Mouse (Mus musculus): Measurements from ENCODE around the gene Prkag1.
"Not testable (repeated sequence)": the region's sequence is repeated elsewhere in the genome, so short reads cannot be mapped to it uniquely, and the experiment has no call there.

Gene Prkag1

GRCm38 (mm10) chr15:98823434-98823833 is 7.9 kb downstream of the Prkag1 start:
- no peak for DNase-seq (ENCODE audit: low read depth, low spot score)

- DNase-seq (ENCODE audit: low read depth, low spot score) = no peak
Measured at GRCm38 (mm10) chr15:98822147-98822546, 9.2 kb downstream of the Prkag1 start.

DNA sequence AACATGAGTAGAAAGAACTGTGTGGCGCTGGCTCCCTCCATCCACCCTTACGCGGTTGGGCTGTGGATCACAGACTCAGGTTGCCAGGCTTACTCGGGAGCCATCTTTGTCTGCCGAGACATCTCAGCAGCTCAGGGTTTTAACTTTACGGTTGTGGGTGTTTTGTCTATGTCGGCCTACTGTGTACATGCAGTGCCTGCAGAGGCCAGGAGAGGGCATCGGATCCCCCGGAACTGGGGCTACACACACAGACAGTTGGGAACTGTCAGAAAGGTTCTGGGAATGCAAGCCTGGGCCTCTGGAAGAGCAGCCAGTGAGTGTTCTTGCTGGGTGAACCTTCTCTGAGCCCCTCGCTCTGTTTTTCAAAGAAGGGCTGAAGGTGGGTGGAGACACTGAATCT is 9.9 kb downstream of the Prkag1 start:
- DNase-seq (ENCODE audit: low read depth, low spot score) = no peak

DNA sequence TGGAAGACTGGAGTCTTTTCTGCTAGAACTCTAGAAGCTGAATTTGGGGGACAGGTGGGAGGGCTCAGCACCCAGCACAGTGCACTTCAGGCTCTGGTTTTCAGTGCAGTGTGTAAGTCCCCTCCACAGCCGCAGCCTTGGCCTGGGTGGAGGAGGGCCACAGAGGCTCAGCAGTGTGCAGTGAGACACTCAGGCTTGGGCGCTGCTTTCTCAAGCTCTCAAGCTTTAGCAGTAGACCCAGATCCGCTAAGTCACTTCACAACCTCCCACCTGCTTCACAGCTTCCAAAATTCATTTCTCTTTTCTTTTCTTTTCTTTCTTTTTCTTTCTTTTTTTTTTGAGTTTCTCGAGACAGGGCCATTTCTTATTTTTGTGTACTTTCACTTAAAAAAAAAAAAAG is 10.4 kb downstream of the Prkag1 start:
- no peak for DNase-seq (ENCODE audit: low read depth, low spot score)

DNA sequence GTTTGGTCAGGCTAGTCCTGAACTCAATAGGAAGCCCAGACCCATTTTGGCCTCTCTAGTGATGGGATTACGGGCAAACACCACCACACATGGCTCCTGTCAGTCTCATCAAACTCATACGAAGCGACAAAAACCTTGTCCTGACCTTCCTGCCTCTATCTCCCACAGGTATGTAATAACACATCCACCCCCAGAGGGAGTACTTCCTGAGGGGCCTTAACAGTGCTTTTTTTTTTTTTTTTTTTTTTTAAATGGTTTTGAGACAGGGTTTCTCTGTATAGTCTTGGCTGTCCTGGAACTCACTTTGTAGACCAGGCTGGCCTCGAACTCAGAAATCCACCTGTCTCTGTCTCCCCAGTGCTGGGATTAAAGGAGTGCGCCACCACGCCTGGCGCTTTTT is 13.2 kb downstream of the Prkag1 start:
- DNase-seq (ENCODE audit: low read depth, low spot score) = no peak

GRCm38 (mm10) chr15:98812741-98813424 is 18.4 kb downstream of the Prkag1 start:
- DNase-seq (ENCODE audit: low read depth, low spot score) = no peak

- not testable (repeated sequence) for DNase-seq (ENCODE audit: low read depth, low spot score)
Measured at GRCm38 (mm10) chr15:98810212-98810611, 21.1 kb downstream of the Prkag1 start.

- no peak for DNase-seq (ENCODE audit: low read depth, low spot score)
Measured at GRCm38 (mm10) chr15:98809390-98809789, 21.9 kb downstream of the Prkag1 start, which contains the start of gene Ddn. Ddn (minus strand) TSS chr15:98809490.

GRCm38 (mm10) chr15:98808651-98809134 is 22.6 kb downstream of the Prkag1 start:
- DNase-seq (ENCODE audit: low read depth, low spot score) = no peak

- no peak for DNase-seq (ENCODE audit: low read depth, low spot score)
Measured at GRCm38 (mm10) chr15:98807895-98808650, 23.2 kb downstream of the Prkag1 start.

DNA sequence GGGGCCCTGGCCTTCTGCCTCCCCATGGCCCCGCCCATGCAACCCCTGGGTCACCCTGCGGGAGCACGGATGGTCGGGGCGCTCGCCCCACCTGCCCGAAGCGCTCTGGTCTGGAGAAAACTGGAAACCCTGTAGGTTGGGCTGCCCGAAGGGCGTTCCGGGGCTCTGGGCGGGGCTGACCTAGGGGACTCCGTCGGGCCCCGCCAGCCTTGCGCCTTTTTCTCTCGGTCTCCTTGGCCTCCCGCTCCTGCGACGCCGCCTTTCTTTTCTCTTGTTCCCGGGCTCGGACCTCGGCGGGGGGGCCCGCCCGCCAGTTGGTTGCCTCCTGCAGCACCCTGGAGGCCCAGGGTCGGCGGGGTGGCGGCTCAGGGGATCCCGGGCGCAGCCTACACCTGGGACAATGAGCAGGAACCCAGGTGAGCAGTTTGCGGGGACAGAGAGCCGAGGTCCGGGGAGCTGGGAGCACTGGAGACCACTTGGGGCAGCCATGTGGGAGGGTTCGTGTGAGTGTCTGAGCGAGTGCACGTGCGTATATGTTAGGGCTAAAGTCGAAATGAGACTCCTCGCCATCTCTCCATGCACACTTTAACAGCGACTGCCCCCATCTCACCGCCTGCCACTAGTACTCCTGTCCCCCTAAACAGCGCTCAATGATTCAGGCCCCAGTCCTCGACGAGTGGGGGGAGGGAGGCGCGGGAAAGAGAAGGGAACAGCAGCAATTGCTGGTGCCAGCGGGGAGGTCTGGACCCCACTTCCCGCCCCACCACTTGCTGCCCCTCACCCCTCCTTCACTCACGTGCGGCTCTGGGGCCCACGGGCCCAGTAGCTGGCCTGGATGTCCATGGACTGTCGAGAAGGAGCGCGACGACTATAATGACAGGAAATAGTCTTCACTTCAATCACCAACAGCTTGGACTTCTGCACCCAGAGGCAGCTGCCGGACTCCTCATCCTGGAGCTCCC is 24.2 kb downstream of the Prkag1 start:
- DNase-seq (ENCODE audit: low read depth, low spot score) = no peak

- no peak for DNase-seq (ENCODE audit: low read depth, low spot score)
Measured at GRCm38 (mm10) chr15:98806071-98806808, 25.1 kb downstream of the Prkag1 start.

GRCm38 (mm10) chr15:98805324-98806040 is 25.8 kb downstream of the Prkag1 start:
- peak; percentile 56 for DNase-seq (ENCODE audit: low read depth, low spot score)

DNA sequence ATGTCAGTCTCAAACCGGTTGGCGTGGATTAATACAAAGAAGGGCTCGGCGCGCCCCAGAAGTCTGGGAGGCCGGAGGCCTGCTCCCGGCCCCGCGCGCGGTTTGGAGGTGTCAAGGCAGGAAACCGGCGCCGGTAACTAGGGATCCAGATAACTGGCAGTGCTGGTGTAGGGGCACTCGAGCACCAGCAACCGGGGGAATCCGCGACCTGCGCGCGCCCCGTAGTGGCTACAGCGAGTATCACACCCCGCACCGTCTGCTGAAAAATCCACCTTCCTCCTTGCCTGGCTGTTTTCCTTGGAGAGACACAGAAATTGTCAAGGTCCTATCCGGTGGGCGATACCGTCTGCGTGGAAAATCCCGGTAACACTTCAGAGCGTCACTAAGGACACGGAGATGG is 27.3 kb downstream of the Prkag1 start:
- DNase-seq (ENCODE audit: low read depth, low spot score) = peak; percentile 69

DNA sequence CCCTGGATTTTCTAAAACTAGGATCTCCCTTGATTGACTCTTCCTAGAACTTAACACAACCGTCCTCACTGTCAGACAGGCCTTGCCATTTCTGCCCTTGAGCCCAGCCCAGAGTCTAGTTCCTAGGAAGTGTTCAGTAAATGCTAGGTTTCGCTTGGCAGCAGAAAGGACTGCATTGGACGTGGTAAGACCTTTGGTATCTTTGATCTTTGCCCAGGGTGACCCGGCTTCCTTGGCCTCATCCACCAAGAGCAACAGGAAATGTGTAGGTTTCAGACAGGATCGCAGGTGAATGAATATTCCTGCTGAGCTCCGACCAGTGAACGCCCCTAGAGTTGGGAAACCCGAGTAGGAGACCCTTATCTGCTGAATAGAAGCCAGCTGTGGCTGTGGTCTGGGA is 28.4 kb downstream of the Prkag1 start:
- no peak for DNase-seq (ENCODE audit: low read depth, low spot score)

- DNase-seq (ENCODE audit: low read depth, low spot score) = peak; percentile 83
Measured at GRCm38 (mm10) chr15:98799396-98799795, 31.9 kb downstream of the Prkag1 start.

- no peak for DNase-seq (ENCODE audit: low read depth, low spot score)
Measured at GRCm38 (mm10) chr15:98798903-98799302, 32.4 kb downstream of the Prkag1 start.

DNA sequence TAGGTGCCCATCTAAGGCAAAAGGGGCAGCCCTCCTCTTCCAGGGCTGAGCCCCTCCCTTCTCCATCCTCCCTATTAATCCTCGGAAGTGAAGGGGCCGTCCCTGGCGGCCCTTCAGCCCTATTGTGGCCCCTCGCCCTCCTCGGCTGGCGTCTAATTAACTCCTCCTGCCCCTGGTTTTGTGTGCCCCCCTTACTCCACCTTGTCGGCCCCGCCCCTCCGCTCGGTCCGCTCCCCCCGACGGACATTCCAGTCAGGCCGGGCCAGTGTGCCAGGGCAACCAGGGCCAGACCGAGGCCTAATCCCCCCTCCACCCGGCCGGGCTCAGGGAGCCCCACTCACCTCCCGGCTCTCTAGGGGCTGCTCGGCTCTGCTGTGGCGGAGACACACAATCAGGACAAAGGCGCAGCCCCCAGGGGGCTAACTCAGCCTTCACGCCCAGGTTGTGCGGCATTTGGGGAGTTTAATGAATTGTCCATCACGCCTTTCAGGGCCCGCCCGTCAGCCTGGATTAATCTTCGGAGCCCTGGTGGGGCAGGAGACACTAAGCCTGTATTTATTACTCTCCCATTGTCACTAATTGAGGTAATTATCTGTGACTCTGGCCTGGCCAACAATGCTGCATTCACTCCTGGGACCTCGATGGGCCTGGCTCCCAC is 33.4 kb downstream of the Prkag1 start:
- no peak for DNase-seq (ENCODE audit: low read depth, low spot score)

GRCm38 (mm10) chr15:98796803-98797595 is 34.3 kb downstream of the Prkag1 start:
- DNase-seq (ENCODE audit: low read depth, low spot score) = no peak

All from forelimb bud, embryonic 11.5 days (tissue).